Mouse (Mus musculus): ENCODE data around the gene Surf6. TPM values are rescaled to one million over a fixed set of nuclear protein-coding genes. Genes with fewer than 3 reads are reported as not detected.

Gene Surf6
- 28.2 and 28.9 TPM in 2 replicates for polyA plus RNA-seq (2012; rRNA removed)

DNA sequence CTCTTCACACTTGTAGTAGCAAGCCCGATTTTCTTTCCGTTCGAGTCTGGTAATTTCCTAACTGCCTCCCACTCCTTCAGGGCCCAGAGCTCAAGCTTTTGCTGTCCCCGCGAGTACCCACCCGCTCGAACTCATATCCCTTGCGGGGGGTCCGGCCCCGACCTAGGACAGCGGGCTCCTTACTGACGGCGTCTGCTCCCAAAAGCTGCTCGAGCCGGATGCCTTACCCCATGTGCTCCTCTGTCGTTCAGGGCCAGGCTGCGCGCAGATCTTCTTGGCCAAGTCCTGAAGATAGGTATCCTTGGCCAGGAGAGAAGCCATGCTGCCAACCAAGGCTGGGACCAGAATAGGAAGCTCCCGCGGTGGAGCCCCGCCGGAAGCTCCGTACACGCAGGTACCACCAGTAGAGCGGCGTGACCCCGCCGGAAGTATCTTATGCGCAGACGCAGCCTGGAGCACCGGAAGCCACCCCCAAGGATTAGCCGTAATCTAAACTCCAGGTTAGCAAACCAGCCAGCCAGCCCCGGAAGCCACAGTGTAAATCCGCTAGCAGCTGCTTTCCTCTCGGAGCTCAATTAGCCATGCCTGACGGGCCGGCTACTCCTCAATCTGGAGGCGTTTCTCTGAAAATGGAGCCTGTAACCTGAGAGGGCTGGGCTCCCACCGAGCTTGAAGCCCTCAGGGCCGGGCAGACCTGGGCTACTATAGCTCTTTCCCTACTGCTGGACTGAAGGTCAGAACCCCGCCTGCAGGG, at the start of gene Surf6:
TSS of gene Surf6 (minus strand) at position 413 of the 754 bp plus-strand sequence.

DNA sequence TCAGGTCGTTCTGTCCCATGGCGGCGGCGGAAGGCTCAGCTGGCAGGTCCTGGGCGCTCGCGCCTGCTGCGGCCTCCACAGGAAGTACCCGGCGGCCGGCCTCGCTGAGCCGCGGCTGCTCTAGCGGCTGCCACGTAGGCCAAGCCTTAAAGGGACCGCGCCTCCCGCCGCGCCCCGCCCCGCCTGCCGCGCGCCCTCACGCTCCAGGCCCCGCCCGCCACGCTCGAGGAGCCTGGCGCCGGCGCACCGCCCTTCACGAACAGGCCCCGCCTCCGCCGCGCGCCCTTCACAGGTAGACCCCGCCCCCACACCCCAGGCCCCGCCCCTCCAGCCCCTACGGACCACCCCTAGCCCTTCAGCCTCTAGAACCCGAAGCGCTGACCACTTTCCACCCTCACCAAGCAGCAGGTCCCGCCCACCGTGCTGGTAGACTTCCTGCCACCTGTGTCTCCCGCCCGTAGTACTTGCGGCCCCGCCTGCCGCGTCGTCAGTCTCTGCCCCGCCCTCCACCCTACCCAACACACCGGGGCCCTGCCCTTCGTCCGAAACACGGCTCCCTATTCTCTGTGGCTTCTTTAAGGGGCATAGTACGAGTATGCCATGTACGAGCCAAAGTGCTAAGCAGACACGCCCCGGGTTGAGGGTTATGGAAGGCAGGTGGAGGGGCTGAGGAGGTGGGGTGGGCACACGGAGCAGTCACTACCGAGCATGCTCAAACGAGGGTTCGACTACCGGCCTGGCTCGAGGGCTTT, 30.8 kb upstream of the Surf6 start, which contains the start of the genes Surf4 and Stkld1:
TSS of gene Surf4 (minus strand) at position 625 of the 752 bp plus-strand sequence.
TSS of gene Stkld1 (plus strand) at position 744 of the 752 bp plus-strand sequence.

DNA sequence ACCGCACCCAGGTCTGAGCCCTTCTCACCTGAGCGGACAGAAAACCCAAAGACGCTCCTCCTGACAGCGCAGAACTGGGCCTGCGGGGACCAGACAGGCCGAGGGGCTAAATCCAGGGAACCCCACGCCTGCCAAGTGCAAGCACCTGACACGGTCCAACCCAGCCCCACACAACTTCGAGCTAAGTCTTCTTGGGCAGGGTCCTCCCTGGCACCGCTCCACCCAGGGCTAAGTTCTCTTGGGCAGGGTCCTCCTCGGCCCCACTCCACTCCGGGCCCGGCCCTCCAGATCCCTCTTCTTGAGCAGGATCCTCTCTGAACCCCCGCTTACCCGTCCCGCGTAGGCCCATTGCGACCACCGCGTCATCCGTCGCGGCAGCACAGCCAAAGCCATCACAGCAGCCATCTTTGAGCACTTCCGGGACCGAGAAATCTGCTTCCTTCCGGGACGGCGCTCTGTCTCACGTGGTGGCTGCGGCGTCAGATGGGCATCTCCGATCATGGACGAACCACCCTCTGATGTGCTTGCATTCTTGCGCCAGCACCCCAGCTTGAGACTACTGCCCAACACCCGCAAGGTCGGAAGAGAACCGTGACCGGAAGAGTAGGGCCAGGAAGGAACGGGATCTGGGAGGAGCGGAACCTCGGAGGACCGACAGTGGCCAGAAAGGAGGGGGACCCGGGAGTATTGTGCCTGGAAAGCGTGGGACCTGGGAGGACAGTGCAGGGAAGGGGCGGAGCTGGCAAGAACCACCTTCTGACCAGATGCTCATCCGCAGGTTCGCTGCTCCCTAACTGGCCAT, 13.4 kb upstream of the Surf6 start, which contains the start of the genes Surf2 and Surf1:
TSS of gene Surf2 (plus strand) at position 441 of the 802 bp plus-strand sequence.
TSS of gene Surf1 (minus strand) at position 604 of the 802 bp plus-strand sequence.

DNA sequence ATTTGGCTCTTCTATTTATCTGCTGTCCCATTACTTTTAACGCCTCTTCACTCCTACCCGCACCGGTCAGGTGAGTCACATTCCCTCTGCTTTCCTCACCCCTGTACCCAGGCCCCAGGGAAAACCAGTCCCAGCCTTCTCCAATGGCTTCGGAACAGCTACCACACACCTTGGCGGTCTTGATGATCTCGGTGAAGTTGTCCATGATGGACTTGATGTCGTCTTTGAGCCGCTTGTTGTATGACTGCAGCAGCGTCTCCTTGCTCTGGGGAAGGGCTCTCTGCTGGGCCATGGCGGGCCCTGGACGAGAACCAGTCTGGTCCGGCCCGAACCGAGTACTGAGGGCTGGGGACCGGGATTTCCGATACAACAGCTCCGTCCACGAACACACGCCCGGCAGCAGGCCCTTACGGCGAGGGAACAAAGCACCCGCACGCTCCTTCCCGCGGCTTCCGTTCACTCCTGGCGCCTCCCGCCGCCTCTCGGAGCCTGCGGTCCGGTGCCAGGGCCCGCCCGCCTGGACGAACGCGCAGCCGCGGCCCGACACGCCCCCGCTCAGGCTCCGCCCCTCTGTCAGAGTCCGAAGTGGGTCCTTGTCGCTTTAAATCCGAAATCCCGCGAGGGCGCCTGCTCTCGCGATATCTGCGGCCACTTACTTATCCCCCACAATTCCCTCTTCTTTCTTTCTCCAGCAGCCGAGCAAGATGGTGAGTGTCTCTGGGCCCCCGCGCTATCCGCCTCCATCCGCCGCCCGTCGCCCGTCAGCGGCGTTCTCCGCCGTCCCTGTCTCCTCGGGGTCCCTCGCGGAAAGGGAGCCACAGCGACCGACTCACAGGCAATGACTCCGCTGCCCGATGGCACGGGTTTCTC, 7.7 kb upstream of the Surf6 start, which contains the start of the genes Med22 and Rpl7a:
TSS of gene Med22 (minus strand) at position 554 of the 870 bp plus-strand sequence.
TSS of gene Rpl7a (plus strand) at position 641 of the 870 bp plus-strand sequence.

DNA sequence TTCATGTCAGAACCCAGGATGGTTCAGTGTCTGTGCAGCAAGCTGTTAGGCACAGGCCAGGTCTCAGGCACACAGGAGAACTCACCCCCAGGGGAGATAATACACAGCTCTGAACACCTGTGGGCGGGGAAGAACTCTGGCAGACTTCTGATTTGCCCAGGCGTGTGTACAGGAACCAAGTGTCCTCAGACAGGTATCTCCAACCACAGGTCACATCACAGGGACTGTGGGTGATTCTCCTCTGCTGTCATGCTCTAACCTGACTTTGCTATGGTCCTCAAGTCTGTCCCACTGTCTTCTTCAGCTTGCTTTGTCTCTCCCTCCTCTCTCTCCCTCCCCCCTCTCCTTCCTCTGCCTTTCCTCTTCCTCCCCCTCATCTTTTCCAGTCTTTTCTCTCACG, 37.8 kb downstream of the Surf6 start, which contains the start of gene Abo:
TSS of gene Abo (minus strand) at position 101 of the 400 bp plus-strand sequence.

Other genes starting within 250 kb of the Surf6 start
- gene Lcn4, start 231.6 kb downstream of the Surf6 start, polyA plus RNA-seq (2012; rRNA removed), result not detected in 2 replicates
- gene Abo, start 37.9 kb downstream of the Surf6 start, polyA plus RNA-seq (2012; rRNA removed), result not detected in 2 replicates
- 112 and 117 TPM in 2 replicates for gene Med22, start 7.8 kb upstream of the Surf6 start, polyA plus RNA-seq (2012; rRNA removed)
- gene Rpl7a, start 7.9 kb upstream of the Surf6 start, polyA plus RNA-seq (2012; rRNA removed), result 1,447 and 1,537 TPM in 2 replicates
- 55.1 and 56.3 TPM in 2 replicates for gene Surf2, start 13.5 kb upstream of the Surf6 start, polyA plus RNA-seq (2012; rRNA removed)
- gene Surf1, start 13.7 kb upstream of the Surf6 start, polyA plus RNA-seq (2012; rRNA removed), result 87.0 and 91.3 TPM in 2 replicates
- 79.1 and 80.0 TPM in 2 replicates for gene Surf4, start 31.0 kb upstream of the Surf6 start, polyA plus RNA-seq (2012; rRNA removed)
- 0.12 and 0.16 TPM in 2 replicates for gene Stkld1, start 31.2 kb upstream of the Surf6 start, polyA plus RNA-seq (2012; rRNA removed)
- gene Rexo4, start 61.5 kb upstream of the Surf6 start, polyA plus RNA-seq (2012; rRNA removed), result 50.7 and 53.4 TPM in 2 replicates
- gene Adamts13, start 70.5 kb upstream of the Surf6 start, polyA plus RNA-seq (2012; rRNA removed), result 0.21 and 0.44 TPM in 2 replicates
- gene Cacfd1, start 107.0 kb upstream of the Surf6 start, polyA plus RNA-seq (2012; rRNA removed), result 80.8 and 83.9 TPM in 2 replicates
- gene Slc2a6, start 125.1 kb upstream of the Surf6 start, polyA plus RNA-seq (2012; rRNA removed), result 19.1 and 19.2 TPM in 2 replicates
- gene Mymk, start 169.3 kb upstream of the Surf6 start, polyA plus RNA-seq (2012; rRNA removed), result 0.10 and 1.7 TPM in 2 replicates
- 19.0 and 19.4 TPM in 2 replicates for gene Adamtsl2, start 176.5 kb upstream of the Surf6 start, polyA plus RNA-seq (2012; rRNA removed)
- 19.3 and 25.3 TPM in 2 replicates for gene Fam163b, start 239.6 kb upstream of the Surf6 start, polyA plus RNA-seq (2012; rRNA removed)

Data from central nervous system, embryonic 18 days (tissue).